Mouse (Mus musculus) regulatory T cell (primary cell): ENCODE data around the gene Vipas39.
"Not testable (repeated sequence)": the region's sequence is repeated elsewhere in the genome, so short reads cannot be mapped to it uniquely, and the experiment has no call there.

Source experiments
- in situ Hi-C: fragments of 300-600 bp; cut with MboI, MseI; formaldehyde crosslinking; loops from one replicate; pipeline ENCODE4 v1.15.1; 2025; ENCODE audit warnings: high pct_unique_total_duplicates

Vipas39 gene

DNA sequence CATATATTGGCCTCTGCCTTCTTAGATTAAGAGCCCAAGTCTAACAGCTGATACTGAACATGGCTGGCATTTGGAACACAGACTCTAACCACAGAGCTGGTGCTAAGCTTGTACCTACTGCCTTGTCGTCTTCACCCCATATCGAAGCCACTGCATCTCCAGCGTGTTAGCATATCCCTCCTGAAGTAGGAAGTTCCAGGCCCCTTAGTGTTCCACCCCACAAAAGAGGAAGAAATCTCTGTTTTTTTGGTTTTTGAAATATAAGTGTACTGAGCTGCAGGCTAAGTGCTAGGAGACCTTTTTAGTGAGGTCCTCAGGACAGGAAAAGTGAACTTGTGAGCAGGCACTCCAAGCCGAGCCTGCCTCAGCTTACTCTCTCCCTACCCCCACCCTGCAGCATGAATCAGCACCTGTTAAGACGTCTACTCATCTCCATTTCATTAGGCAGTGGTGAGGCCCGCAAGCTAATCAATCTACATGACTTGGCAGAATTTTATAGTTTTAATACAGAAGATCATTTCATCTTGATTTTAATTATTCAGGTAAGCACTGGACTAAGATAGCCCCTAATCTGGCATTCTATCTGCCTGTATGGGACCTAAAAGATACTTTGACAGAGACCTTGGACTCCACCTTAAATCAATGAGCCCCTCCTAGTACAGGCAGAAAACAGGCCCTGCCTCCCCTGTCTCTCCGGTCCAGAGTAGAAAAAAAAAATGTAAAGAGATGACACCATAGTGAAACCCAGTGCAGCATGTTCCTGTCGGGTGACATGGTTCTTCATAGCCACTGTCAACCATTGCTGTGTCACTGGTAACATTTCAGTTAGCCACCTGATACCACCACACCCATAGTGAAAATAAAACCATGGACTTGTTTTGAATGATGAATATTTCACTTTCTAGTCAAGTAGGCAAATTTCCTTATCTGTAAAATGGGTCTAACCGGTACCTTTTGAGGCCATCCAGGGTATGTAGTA is 9.1 kb upstream of the Vipas39 start:
- in situ Hi-C loops = loop anchor here (25.0 kb wide), 2 partner anchors 1038 to 1763 kb away; partner anchors contain the start of gene Gpatch2l

DNA sequence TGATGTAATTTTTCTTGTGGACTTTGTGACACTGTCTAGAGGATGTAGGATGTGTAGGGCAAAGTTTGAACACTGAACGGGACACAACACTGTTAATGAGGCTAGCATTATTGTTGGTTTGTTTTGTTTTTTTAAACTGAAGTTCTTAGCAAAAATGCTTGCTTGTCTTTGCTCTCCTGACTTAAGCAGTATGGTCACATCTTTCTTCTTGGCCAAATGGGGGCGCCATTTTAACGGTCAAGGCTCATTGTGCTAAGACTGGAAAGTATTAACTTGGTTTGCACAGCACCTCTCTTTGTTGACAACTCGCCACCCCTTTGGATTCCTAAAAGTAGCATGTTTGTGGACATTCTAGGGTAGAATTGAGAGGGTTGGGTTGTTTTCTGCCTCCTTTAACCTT is 1.6 kb upstream of the Vipas39 start:
- in situ Hi-C loops = loop anchor here (5.0 to 25.0 kb wide), 3 partner anchors 120 to 1030 kb away; partner anchors contain the start of genes Gpatch2l, Gstz1 and Pomt2

DNA sequence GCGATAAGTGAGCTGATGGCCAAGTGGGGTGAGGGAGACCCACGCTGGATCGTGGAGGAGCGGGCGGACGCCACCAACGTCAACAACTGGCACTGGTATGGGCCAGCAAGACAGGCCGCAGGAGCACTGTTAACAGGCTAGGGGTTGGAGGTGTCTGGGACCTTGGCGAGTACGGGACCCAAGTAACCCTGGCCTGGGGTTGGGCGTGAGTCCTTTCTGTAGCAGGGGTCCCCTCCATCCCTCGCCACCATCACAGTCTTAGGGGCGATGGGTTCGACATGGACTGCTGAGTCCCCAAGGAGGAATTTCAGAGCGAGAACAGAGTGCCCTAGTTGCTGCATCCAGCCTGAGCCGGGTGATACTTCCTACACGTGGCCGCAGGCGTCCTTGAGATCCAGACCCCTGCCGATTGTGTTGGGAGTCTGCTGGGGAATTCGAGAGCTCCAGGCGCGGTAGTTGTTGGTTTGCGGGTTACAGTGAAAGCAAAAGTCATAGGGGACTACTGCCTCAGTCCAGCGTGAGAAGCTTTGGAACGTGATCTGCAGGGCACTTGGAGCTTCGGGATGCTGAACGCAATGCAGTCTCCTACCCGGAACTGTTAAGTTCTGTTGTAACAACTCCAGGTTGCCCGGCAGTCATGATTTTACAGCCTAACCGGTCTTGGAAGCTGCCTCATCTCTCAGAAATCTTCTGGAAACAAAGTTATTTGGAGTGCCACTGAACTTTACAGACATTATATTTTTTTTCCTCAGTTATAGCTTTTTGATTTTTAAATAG is 959 bp upstream of the Vipas39 start:
- in situ Hi-C loops = loop anchor here (5.0 to 25.0 kb wide), 3 partner anchors 120 to 1030 kb away; partner anchors contain the start of genes Gpatch2l, Gstz1 and Pomt2

DNA sequence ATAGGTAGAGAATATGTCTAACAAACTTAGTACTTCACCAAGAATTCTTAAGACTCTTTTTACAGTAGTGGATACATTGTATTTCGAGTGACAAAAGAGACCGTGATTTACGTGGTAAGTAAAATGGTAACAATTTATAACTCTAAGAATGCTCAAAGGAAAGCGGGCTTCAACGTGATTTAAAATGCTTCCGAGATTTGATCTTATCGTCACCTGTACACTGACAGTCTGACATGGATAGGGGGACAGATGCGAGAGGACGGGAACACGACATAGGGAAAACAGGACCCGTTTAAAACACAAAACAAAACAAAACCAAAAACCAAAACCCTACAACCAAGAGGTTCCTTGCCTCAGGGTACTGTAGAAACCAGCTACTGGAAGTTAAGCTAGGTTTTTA is 612 bp downstream of the Vipas39 start:
- in situ Hi-C loops = loop anchor here (5.0 to 25.0 kb wide), 3 partner anchors 118 to 1028 kb away; partner anchors contain the start of genes Gpatch2l, Gstz1 and Pomt2

DNA sequence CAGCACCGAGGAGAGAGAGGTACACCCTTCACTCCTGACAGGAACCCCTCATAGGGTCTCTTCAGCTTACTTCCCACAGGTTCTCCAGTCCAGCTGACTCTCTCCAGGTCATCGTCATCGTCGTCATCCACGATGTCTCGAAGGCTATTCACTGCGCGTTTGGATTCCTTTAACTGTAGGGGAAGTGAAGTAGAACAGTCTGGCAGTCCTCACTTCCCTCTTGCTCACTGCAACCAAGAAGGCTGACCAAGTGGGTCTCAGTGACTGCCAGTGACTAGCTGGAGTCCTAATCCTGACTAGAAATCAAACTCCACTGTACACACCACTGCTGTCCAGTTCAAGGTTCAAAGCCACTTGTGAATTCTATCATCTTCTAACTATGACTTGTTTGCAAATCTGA is 5.5 kb downstream of the Vipas39 start:
- in situ Hi-C loops = loop anchor here (5.0 to 25.0 kb wide), 3 partner anchors 58 to 1023 kb away; partner anchors contain the start of genes Gpatch2l and Tmed8

DNA sequence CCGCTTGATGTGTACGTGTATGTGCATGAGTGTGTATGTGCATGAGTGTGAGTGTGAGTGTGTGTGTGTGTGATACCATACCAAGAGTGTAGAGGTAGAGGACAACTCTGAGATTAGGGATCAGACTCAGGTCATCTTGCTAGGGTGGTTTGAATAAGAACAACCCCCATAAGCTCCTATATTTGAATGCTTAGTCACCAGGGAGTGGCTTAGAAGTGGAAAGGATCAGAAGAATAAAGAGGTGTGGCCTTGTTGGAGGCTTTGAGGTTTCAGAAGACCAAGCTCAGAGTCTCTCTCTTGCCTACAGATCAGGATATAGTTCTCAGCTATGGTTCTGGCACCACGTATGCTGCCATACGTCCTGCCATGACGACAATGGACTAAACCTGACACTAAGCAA is 9.4 kb downstream of the Vipas39 start:
- in situ Hi-C loops = loop anchor here (25.0 kb wide), 1 partner anchor 1019 kb away; the partner anchor contains the start of gene Gpatch2l

DNA sequence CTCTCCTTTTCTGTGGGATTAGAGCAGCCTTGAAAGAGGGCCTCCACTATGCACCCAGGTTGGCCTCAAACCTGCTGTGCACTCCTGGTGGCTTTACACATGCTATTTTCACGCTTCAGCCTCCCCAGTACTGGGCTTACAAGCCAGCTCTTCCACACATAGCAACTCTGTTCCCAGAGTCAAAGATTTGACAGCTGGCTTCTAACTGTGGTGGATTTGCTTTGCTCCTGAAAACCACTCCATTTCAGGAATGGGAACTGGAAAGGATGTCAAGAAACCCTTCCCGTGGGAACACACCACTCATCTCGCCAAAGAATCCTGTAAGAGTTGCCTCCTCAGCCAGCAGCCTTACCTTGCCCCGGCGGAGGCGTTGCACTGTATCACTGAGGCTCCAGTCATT is 12.2 kb downstream of the Vipas39 start:
- in situ Hi-C loops = loop anchor here (25.0 kb wide), 1 partner anchor 1017 kb away; the partner anchor contains the start of gene Gpatch2l

DNA sequence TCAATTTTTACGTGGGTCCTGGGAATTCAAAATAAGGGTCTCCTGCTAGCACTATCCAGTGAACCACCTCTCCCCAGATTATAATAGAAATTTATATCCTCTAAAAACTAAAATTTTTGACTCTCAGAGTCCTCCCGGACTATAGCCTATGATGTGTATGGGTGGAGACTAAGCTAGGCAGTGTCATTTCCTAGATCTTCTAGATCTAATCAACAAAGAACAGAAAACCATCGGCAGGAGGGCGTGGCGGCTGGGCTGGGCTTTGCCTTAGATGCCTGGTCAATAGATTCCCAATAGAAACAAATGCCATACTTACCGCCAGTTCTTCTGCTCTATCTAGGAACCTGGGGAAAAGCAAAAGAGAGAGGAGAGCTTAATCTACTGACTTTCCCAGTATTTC is 15.9 kb downstream of the Vipas39 start:
- in situ Hi-C loops = loop anchor here (25.0 kb wide), 1 partner anchor 1013 kb away; the partner anchor contains the start of gene Gpatch2l

DNA sequence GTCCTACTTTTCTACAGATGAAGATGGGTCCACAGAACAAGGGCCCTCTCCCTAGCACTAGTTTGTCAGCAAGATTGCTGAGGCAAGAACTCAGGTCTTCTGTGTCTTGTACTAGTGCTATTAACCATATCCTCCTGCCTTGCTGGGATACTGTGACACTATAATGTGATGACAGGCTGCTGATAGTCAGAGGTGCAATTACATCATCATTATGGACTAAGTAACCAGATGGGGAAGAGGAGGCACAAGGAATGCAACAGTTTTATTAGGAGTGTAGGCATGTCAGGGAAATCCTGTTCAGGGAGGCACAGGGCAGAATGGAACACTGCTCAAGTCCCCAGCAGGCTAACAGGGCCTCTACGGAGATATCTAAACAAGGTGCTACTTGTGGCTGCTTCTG is 27.4 kb downstream of the Vipas39 start, which contains the start of gene Noxred1:
Noxred1 (minus strand) TSS at position 101 of the 400 bp plus-strand sequence.
- in situ Hi-C loops = no loop called here

DNA sequence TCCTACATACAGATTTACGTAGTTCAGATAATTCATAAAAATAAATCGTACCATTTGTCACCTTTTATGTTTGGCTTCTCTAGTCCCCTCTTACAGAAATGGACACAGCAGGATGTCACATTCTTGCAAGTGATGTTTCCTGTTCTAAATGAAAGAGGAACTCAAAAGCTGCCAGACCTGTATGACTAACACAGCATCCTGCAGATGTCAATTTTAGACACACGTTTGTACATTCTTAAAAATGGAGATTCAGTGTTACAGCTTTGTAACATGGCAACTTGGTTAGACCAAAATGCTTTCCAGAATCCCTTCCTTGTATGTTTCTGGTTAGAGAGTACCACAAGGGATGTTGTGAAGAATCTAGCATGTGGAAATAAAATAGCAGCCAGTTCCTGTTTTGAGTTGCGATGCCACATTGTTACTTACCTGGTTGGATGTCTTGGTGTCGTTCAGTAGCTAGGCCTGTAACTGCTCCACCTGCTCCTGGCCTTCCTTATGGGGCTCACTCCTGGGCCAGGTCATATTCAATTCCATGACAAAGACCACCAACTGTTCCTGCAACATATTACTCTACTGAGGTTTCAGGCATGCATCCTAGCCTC is 29.1 kb downstream of the Vipas39 start:
- in situ Hi-C loops = no loop called here

DNA sequence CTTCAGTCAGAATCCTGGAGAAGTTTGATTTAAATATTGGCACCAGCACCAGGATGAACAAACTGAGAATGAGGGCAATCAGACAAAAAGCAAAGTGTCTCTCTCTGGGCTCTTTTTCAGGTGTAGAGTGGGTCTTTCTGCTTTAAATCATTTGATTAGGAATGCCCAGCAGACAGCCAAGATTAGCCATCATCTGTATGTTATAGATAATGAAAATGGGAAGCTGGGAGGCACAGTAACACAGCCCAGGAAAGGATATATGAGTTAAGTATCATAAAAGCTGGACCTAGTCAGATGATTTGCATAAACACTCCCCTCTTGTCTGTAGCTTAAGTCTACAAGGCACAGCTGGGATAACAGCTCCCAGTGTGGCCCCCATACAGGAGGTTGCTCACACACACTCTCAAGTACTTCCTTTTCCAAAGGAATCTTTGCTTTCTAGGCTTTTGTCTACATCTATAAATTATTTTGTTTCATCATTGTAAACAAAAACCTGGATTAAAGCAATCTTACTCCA is 35.6 kb downstream of the Vipas39 start:
- in situ Hi-C loops = no loop called here

DNA sequence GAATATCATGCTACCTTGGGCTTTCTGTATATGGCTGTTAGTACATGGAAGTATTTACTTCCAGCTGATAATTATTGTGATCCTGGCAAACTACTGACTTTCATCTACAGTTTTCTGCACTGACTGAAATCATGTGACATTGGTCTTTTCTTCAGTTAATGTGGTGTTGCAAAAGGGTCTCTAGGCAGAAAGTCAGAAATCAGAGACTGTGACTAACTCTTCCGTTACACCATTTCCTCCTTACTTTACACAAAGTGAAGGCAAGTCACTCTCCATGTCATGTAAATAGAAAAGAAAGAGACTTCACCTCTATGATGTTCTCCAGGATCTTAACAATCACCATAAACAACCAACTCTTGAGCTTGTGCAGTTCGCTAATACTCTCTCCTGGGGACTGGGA is 36.4 kb downstream of the Vipas39 start:
- in situ Hi-C loops = no loop called here

DNA sequence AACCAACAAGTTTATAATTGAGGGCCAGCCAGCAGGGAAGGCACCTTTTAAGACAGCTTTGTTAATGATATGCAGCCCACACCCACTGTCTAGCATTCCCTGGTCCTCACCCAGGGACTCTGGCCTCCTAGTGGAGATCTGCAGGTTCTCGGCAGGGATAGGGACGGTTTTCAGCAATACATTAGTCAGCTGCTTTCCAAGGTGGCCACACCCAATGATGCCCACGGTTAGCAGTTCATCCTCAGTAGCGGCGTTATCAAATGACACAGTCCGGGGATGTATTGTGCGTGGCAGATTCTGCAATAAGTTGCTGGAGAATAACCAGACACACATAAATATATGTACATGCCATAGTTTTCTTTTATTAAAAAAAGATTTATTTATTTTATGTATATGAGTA is 39.3 kb downstream of the Vipas39 start:
- in situ Hi-C loops = no loop called here

DNA sequence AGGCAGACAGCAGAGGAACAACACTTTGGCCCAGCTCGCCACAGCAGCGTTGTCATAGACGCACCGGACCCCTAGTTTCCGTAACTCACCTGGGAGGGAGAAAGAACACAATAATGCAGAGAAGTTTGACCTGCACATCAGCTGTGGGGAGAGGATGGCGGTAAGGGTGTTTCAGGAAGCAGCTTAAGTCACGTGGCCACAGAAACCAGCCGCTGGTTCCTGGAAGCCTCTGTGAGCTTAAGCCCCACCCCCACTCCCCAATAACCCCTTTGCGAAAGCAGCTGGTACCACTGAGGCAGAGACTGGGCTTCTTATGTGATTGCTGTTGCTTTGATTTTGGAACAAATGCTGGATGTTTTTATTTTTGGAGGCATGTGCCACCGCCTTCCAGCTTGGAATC is 41.1 kb downstream of the Vipas39 start:
- in situ Hi-C loops = no loop called here

DNA sequence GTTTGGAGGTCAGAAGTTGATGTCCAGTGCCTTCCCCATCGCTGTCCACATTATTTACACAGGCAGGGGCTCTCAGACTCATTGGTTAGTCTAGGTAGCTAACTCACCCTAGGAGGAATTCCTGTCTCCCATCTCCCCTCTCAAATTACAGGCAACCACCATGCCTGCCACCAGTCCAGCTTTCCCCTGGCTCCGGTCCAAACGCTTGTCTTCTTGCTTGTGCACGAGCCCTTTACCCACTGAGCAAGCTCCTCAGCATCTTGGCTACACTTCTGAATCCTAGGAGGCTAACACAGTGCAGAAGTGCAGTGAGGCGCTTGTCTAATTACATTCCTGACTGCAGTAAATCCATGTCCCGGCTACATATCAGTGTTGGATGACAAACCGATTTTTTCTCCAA is 46.7 kb downstream of the Vipas39 start:
- in situ Hi-C loops = no loop called here

DNA sequence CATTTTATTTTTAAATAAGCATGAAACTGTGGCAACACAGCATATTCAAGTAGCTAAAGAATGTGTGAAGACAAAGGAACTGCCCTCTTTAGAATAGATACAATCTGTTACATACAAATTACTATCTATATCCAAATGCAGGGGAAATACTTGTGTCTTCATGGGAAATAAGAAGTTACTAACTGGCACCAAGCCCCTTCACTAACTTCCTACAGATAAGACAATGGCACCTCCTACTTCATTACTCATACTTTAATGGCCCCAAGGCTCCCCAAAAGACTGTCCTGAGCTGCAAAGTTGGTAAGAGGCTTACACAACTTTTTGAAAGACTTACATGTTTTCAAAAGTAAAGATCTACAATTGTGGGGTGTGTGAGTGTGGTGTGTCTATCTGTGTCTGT is 48.5 kb downstream of the Vipas39 start:
- in situ Hi-C loops = no loop called here

DNA sequence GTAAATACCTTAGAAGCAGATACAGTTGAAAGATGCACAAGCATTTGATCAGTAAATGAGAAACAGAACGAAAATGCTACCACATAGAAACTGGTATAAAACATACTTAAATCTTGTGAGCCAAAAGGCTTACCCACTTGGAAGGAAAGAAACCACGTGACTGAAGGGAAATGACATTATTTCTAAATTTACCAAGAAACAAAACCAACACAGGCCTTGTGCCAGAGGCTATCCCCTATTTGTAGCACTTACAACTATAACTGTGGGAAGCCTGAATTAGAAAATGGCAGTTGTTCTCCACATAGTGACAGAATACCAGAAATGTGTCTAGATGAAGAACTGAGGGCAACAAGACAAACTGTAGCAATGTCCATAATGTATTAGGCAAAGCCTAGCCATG is 50.0 kb downstream of the Vipas39 start:
- in situ Hi-C loops = no loop called here

DNA sequence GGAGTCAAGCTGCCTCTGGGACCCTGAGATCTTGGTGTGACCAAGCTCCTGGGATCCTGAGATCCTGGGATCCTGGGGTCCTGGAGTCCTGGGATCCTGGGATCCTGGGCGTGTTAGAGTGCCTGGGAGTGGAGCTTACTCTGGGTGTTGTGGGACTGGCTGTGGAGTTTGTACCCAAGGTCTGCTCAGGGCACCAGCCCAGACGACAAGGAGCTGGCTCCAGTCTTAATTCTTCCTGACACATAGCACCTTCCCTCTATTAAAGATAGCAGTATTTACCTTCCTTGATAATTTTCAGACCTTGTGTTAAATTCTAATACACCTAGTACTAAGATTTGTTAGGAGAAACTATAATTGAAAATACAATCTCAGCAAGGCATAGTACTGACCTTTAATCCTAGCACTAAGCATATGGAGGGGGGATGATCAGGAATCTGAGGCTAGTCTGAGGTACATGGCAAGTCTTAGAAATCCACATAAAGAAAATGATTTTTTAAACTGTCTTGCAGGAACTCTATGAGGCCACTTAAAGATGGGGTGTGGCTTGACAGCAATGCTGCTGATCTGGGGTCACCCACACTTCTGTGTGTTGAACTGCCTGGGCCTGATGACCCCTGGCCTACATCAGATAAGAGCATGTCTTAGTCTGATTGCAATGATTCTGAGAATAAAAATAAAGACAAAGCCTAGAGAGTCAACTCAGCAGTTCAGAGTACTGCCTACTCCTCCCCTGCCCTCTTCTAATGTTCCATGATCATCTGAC is 53.0 kb downstream of the Vipas39 start:
- in situ Hi-C loops = no loop called here

DNA sequence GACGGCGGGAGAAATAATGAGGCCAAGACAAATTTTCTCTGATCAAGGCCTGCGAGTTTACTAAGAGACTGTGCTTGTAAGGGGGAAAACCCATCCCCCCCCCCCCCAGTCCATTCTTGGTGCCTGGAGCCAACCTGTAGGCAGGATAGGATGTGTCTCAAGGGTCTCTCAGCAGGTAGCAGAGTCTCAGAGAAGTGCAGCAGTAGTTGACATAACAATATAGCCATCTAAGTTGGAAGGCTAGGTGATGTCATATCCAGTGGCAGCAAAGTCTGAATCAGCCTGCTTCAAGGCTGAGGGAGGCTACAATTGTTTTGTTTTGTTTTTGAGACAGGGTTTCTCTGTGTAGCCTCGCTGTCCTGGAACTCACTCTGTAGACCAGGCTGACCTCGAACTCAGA is 60.3 kb downstream of the Vipas39 start:
- in situ Hi-C loops = not testable (repeated sequence)

DNA sequence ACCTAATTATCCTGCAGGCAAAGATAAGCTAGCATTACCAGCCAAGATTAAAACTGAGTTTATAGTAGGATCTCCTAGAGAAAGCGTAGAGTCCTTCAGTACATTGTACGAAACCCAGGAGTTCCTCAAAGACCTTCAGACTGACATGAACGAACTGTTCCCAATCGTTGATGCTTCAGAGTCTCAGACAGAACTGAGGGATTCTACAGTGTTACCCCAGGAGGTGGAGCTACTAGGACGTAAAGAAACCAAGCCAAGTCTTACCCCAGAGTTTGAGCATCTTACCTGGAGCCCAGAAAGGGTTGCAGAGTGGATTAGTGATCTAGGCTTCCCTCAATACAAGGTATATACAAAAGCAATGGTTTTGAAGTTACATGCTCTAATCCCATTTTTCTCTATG is 64.4 kb downstream of the Vipas39 start:
- in situ Hi-C loops = loop anchor here (5.0 kb wide), 2 partner anchors 49 to 61 kb away; no protein-coding TSS in a partner anchor
